In genomic region chr10:115470621-115471334, GRCm38 (mm10) we compare ENCODE assay signal across 7 mouse cellular contexts.
DNase-seq lines count a peak whose midpoint lies in the region; ATAC-seq and TF ChIP-seq lines count a peak whose summit lies in the region.

No protein-coding gene starts in this region.

- 42% methylated on average over 17 of the region's 17 CpGs for WGBS in lung, embryonic 14.5 days
- 38% methylated on average over 17 of the region's 17 CpGs for WGBS in lung, adult 2 months
- 41% methylated on average over 17 of the region's 17 CpGs for WGBS in forebrain, embryonic 10.5 days
- WGBS in limb, embryonic 11.5 days: 29% methylated on average over 17 of the region's 17 CpGs
- 41% methylated on average over 17 of the region's 17 CpGs for WGBS in stomach, embryonic 15.5 days

- peak; percentile 61 for DNase-seq in lung, embryonic 14.5 days
- DNase-seq in lung, adult 2 months: no peak
- DNase-seq in forebrain, embryonic 10.5 days (ENCODE audit: extremely low spot score, low spot score): no peak
- peak; percentile 39 for DNase-seq in limb, embryonic 11.5 days (ENCODE audit: low spot score)
- no peak for DNase-seq in MN1 (ENCODE audit: low spot score)

- H3K27me3 ChIP-seq in lung, embryonic 14.5 days (ENCODE audit: insufficient read depth, low read length): no peaks in the 10 kb centered on the region
- H3K27me3 ChIP-seq in forebrain, embryonic 10.5 days (ENCODE audit: poor library complexity, severe bottlenecking): peaks cover 95% of the 10 kb centered on the region
- H3K27me3 ChIP-seq in limb, embryonic 11.5 days (ENCODE audit: control insufficient read depth, insufficient read depth, low read length): no peaks in the 10 kb centered on the region
- H3K27me3 ChIP-seq in stomach, embryonic 15.5 days (replicated peaks): no peaks in the 10 kb centered on the region

- no peak for TF ChIP-seq POLR2A in lung, adult 2 months (IDR thresholded peaks at IDR 0.05; ENCODE audit: borderline replicate concordance, extremely low read depth, low read depth, low read length)

- H3K9me3 ChIP-seq in lung, embryonic 14.5 days (ENCODE audit: low read depth, low read length): no peaks in the 10 kb centered on the region
- H3K9me3 ChIP-seq in forebrain, embryonic 10.5 days: no peaks in the 10 kb centered on the region
- no peaks in the 10 kb centered on the region for H3K9me3 ChIP-seq in limb, embryonic 11.5 days (ENCODE audit: control insufficient read depth, low read length)
- H3K9me3 ChIP-seq in stomach, embryonic 15.5 days: no peaks in the 10 kb centered on the region

- H3K27ac ChIP-seq in lung, embryonic 14.5 days (ENCODE audit: low read depth): no peak overlapping the region
- no peak overlapping the region for H3K27ac ChIP-seq in forebrain, embryonic 10.5 days
- H3K27ac ChIP-seq in limb, embryonic 11.5 days (replicated peaks; ENCODE audit: low read depth, low read length): no peak overlapping the region
- no peak overlapping the region for H3K27ac ChIP-seq in stomach, embryonic 15.5 days

- H3K4me3 ChIP-seq in lung, embryonic 14.5 days (ENCODE audit: low read depth, low read length): peak overlapping the region; percentile 28
- no peak overlapping the region for H3K4me3 ChIP-seq in lung, adult 2 months (replicated peaks; ENCODE audit: extremely low read depth, low read depth, low read length)
- H3K4me3 ChIP-seq in forebrain, embryonic 10.5 days: peak overlapping the region; percentile 39
- peak overlapping the region; percentile 15; the same call in 1 of the 2 replicates for H3K4me3 ChIP-seq in limb, embryonic 11.5 days (ENCODE audit: low read depth, low read length)
- H3K4me3 ChIP-seq in stomach, embryonic 15.5 days (replicated peaks): peak overlapping the region; percentile 30

- no peak overlapping the region for H3K9ac ChIP-seq in lung, embryonic 14.5 days
- no peak overlapping the region for H3K9ac ChIP-seq in limb, embryonic 11.5 days (ENCODE audit: low read length)
- H3K9ac ChIP-seq in stomach, embryonic 15.5 days: no peak overlapping the region

- no peaks in the 10 kb centered on the region for H3K4me1 ChIP-seq in lung, embryonic 14.5 days (ENCODE audit: insufficient read depth)
- no peaks in the 10 kb centered on the region for H3K4me1 ChIP-seq in lung, adult 2 months (ENCODE audit: control insufficient read depth, insufficient read depth, low read length)
- H3K4me1 ChIP-seq in forebrain, embryonic 10.5 days: peaks cover 13% of the 10 kb centered on the region
- H3K4me1 ChIP-seq in limb, embryonic 11.5 days (ENCODE audit: control insufficient read depth, insufficient read depth, low read length): no peaks in the 10 kb centered on the region
- H3K4me1 ChIP-seq in stomach, embryonic 15.5 days: no peaks in the 10 kb centered on the region

- H3K36me3 ChIP-seq in lung, embryonic 14.5 days (ENCODE audit: insufficient read depth): no peaks in the 10 kb centered on the region
- H3K36me3 ChIP-seq in forebrain, embryonic 10.5 days (replicated peaks): no peaks in the 10 kb centered on the region
- H3K36me3 ChIP-seq in limb, embryonic 11.5 days (ENCODE audit: control insufficient read depth, insufficient read depth, low read length): no peaks in the 10 kb centered on the region
- H3K36me3 ChIP-seq in stomach, embryonic 15.5 days: no peaks in the 10 kb centered on the region

- 0 out of 2 replicates have a peak, but pooled peaks have one; percentile 47 for ATAC-seq in lung, embryonic 14.5 days (ENCODE audit: insufficient read depth)
- no peak for ATAC-seq in limb, embryonic 11.5 days (ENCODE audit: insufficient number of reproducible peaks, low FRiP score, low TSS enrichment, low read depth)
- no peak for ATAC-seq in stomach, embryonic 15.5 days (ENCODE audit: insufficient read depth, low FRiP score, low read depth)
- ATAC-seq in erythroid progenitor cell, adult 5-6 weeks (replicated peaks; ENCODE audit: low FRiP score, poor library complexity, severe bottlenecking): no peak

- H3K4me2 ChIP-seq in lung, embryonic 14.5 days: peak overlapping the region; percentile 46
- H3K4me2 ChIP-seq in limb, embryonic 11.5 days (ENCODE audit: low read depth, severe bottlenecking): peak overlapping the region; percentile 33
- H3K4me2 ChIP-seq in stomach, embryonic 15.5 days: peak overlapping the region; percentile 43

- TF ChIP-seq CTCF in lung, embryonic 14.5 days (IDR thresholded peaks at IDR 0.05; ENCODE audit: low read depth): no peak
- TF ChIP-seq CTCF in lung, adult 2 months (IDR thresholded peaks at IDR 0.05; ENCODE audit: insufficient read depth, low read length): no peak

Comparison
In these comparisons a context has a peak if more than half of its experiments do, and no peak if none do; other contexts are left out.
1. DNase-seq: peak in lung, embryonic 14.5 days (single experiment) and limb, embryonic 11.5 days (single experiment); none in lung, adult 2 months (single experiment), forebrain, embryonic 10.5 days (single experiment) and MN1 (single experiment).
2. Peak in every context shown above with its lines, with median percentiles within 50 percentile points of each other: H3K4me2 ChIP-seq.